Mouse (Mus musculus) left cerebral cortex, postnatal 14 days (tissue): ENCODE results near the gene Rufy1. TPM values are rescaled to one million over a fixed set of nuclear protein-coding genes. Genes with fewer than 3 reads are reported as not detected.
"Not testable (repeated sequence)": the region's sequence is repeated elsewhere in the genome, so short reads cannot be mapped to it uniquely, and the experiment has no call there.

Experiments
- DNase-seq, 2 experiments: peaks; one replicate each; pipeline ENCODE4 v3.0.0; 2021 to 2022; ENCODE audit warnings: low spot score in 2 of 2, mixed read lengths in 1 of 2
- intact Hi-C: fragments of 180-260 bp; cut with DNase I; formaldehyde crosslinking; loops from one replicate; pipeline ENCODE4 v1.15.1; 2025
- long read RNA-seq, 2 experiments: library from polyadenylated mRNA; stranded (forward); transcript quantifications; one replicate each; pipeline ENCODE4 v2.0.0; 2021
- total RNA-seq, 2 experiments: library from RNA; stranded (reverse); gene quantifications; 2 replicates each; pipeline ENCODE4 v1.2.3; 2021

Rufy1 gene
- 10 to 100 TPM; 25.5 to 25.8 TPM for total RNA-seq
- long read RNA-seq, experiment 1, transcript Rufy1-201 (18 exons, 2,688 nt), result major isoform, 41 of 51 reads
- long read RNA-seq, experiment 1, partial matches to known transcripts, result 5 of 51 reads
- long read RNA-seq, experiment 1, other reads (novel, unspliced or antisense), result 5 of 51 reads
- long read RNA-seq, experiment 2, transcript Rufy1-201 (18 exons, 2,688 nt), result major isoform, 48 of 64 reads
- long read RNA-seq, experiment 2, partial matches to known transcripts, result 6 of 64 reads
- long read RNA-seq, experiment 2, other reads (novel, unspliced or antisense), result 10 of 64 reads

GRCm38 (mm10) chr11:50430277-50431133 is at the start of gene Rufy1:
TSS of gene Rufy1 (minus strand) at chr11:50431125.
- peak; percentile 69 to 78 for DNase-seq
- intact Hi-C loops, result no loop called here

GRCm38 (mm10) chr11:50478072-50478471 is 47.1 kb upstream of the Rufy1 start:
- no peak for DNase-seq
- intact Hi-C loops, result no loop called here

GRCm38 (mm10) chr11:50477486-50478070 is 46.7 kb upstream of the Rufy1 start:
- DNase-seq, result no peak
- intact Hi-C loops, result no loop called here

- intact Hi-C loops, result no loop called here
- peak in 1 of 2 experiments; percentile 25 for DNase-seq
These were observed 46.0 kb upstream of the Rufy1 start for GRCm38 (mm10) chr11:50476971-50477370.

GRCm38 (mm10) chr11:50473933-50474332 is 43.0 kb upstream of the Rufy1 start:
- no peak for DNase-seq
- intact Hi-C loops, result no loop called here

GRCm38 (mm10) chr11:50472161-50472939 is 41.4 kb upstream of the Rufy1 start:
- no peak for DNase-seq
- intact Hi-C loops, result no loop called here

GRCm38 (mm10) chr11:50461481-50461880 is 30.6 kb upstream of the Rufy1 start:
- DNase-seq, result no peak
- intact Hi-C loops, result no loop called here

- intact Hi-C loops, result no loop called here
These were observed 28.3 kb upstream of the Rufy1 start for GRCm38 (mm10) chr11:50459250-50459649.

GRCm38 (mm10) chr11:50457111-50457911 is 26.4 kb upstream of the Rufy1 start:
- no peak for DNase-seq
- intact Hi-C loops, result no loop called here

More at GRCm38 (mm10) chr11:50459250-50459649, 28.3 kb upstream of the Rufy1 start:
- DNase-seq, result no peak

- DNase-seq, result no peak
- intact Hi-C loops, result no loop called here
These were observed 25.5 kb upstream of the Rufy1 start for GRCm38 (mm10) chr11:50456455-50456854.

- intact Hi-C loops, result no loop called here
- peak in 1 of 2 experiments; percentile 35 for DNase-seq
These were observed 24.0 kb upstream of the Rufy1 start for GRCm38 (mm10) chr11:50454934-50455333.

- intact Hi-C loops, result no loop called here
- DNase-seq, result no peak
These were observed 19.3 kb upstream of the Rufy1 start for GRCm38 (mm10) chr11:50450236-50450635.

GRCm38 (mm10) chr11:50448163-50448562 is 17.2 kb upstream of the Rufy1 start:
- DNase-seq, intact Hi-C loops: not testable (repeated sequence)

- DNase-seq, result peak in 1 of 2 experiments; percentile 73
- intact Hi-C loops, result loop anchor here (1.0 to 5.0 kb wide), 3 partner anchors 144 to 326 kb away; partner anchors contain the start of gene Adamts2
These were observed 12.5 kb upstream of the Rufy1 start for GRCm38 (mm10) chr11:50443259-50444065.

- intact Hi-C loops, result loop anchor here (5.0 kb wide), 2 partner anchors 146 to 161 kb away; partner anchors contain the start of gene Adamts2
- DNase-seq, result peak; percentile 58 to 83
These were observed 10.7 kb upstream of the Rufy1 start for GRCm38 (mm10) chr11:50441637-50442036.

GRCm38 (mm10) chr11:50440691-50441090 is 9.8 kb upstream of the Rufy1 start:
- intact Hi-C loops, result loop anchor here (5.0 kb wide), 2 partner anchors 147 to 162 kb away; partner anchors contain the start of gene Adamts2
- no peak for DNase-seq

GRCm38 (mm10) chr11:50439857-50440256 is 8.9 kb upstream of the Rufy1 start:
- DNase-seq, result peak in 1 of 2 experiments; percentile 53
- intact Hi-C loops, result loop anchor here (5.0 kb wide), 2 partner anchors 147 to 162 kb away; partner anchors contain the start of gene Adamts2
